Mouse (Mus musculus): ENCODE measurements around the gene Tnik. TPM values are rescaled to one million over a fixed set of nuclear protein-coding genes. Genes with fewer than 3 reads are reported as not detected.

Tnik gene
- polyA plus RNA-seq, 1 experiment from 2014 or later: 15.9 TPM

DNA sequence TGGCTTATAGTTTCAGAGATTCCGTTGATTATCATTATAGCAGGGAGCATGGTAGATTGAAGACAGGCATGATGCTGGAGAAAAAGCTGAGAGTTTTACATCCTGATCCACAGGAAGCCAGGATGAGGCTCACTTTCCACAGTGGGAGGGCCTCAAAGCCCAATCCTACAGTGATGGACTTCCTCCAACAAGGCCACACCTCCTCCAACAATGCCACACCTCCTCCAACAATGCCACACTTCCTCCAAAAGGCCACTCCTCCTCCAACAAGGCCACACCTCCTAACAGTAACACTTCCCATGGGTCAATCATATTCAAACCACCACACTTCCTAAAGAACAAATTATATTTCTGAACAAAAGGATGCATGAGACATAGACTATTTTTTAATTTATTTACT, 135.8 kb downstream of the Tnik start:
- DNase-seq (ENCODE audit: low spot score) (no peak), ATAC-seq (replicated peaks; ENCODE audit: insufficient number of reproducible peaks, low FRiP score, low TSS enrichment, low read depth) (no peak)
- WGBS: 71% methylated on average over 1 of the region's 1 CpGs

GRCm38 (mm10) chr3:28399593-28400216, 136.7 kb downstream of the Tnik start:
- DNase-seq (ENCODE audit: low spot score) (no peak), ATAC-seq (replicated peaks; ENCODE audit: insufficient number of reproducible peaks, low FRiP score, low TSS enrichment, low read depth) (no peak)
- no peaks in the 10 kb centered on the region for H3K9me3 ChIP-seq (replicated peaks; ENCODE audit: control insufficient read depth, low read length)
- no peak overlapping the region for H3K4me2 ChIP-seq (ENCODE audit: low read depth, low read length)
- no peaks in the 10 kb centered on the region for H3K27me3 ChIP-seq (ENCODE audit: control insufficient read depth, insufficient read depth, low read length)
- WGBS: 82% methylated on average over 9 of the region's 9 CpGs
- H3K27ac ChIP-seq (replicated peaks; ENCODE audit: low read depth, low read length): no peak overlapping the region
- no peaks in the 10 kb centered on the region for H3K4me1 ChIP-seq (ENCODE audit: control insufficient read depth, insufficient read depth, low read length)
- no peaks in the 10 kb centered on the region for H3K36me3 ChIP-seq (replicated peaks; ENCODE audit: control insufficient read depth, insufficient read depth, low read depth, low read length)
- H3K9ac ChIP-seq (replicated peaks; ENCODE audit: low read length): no peak overlapping the region
- no peak overlapping the region for H3K4me3 ChIP-seq (ENCODE audit: low read depth, low read length)

More for the DNA sequence above, 135.8 kb downstream of the Tnik start:
- H3K9ac ChIP-seq (replicated peaks; ENCODE audit: low read length): no peak overlapping the region
- H3K9me3 ChIP-seq (replicated peaks; ENCODE audit: control insufficient read depth, low read length): no peaks in the 10 kb centered on the region
- H3K4me1 ChIP-seq (ENCODE audit: control insufficient read depth, insufficient read depth, low read length): no peaks in the 10 kb centered on the region
- no peaks in the 10 kb centered on the region for H3K36me3 ChIP-seq (replicated peaks; ENCODE audit: control insufficient read depth, insufficient read depth, low read depth, low read length)
- no peak overlapping the region for H3K27ac ChIP-seq (replicated peaks; ENCODE audit: low read depth, low read length)
- no peaks in the 10 kb centered on the region for H3K27me3 ChIP-seq (ENCODE audit: control insufficient read depth, insufficient read depth, low read length)
- H3K4me3 ChIP-seq (ENCODE audit: low read depth, low read length): no peak overlapping the region
- H3K4me2 ChIP-seq (ENCODE audit: low read depth, low read length): no peak overlapping the region

- Histone ChIP-seq H3K4me2 (ENCODE audit: low read depth, low read length) (no peak overlapping the region), H3K36me3 (replicated peaks; ENCODE audit: control insufficient read depth, insufficient read depth, low read depth, low read length) (no peaks in the 10 kb centered on the region), H3K9ac (replicated peaks; ENCODE audit: low read length) (no peak overlapping the region), H3K27ac (replicated peaks; ENCODE audit: low read depth, low read length) (no peak overlapping the region), H3K9me3 (replicated peaks; ENCODE audit: control insufficient read depth, low read length) (no peaks in the 10 kb centered on the region), H3K27me3 (ENCODE audit: control insufficient read depth, insufficient read depth, low read length) (no peaks in the 10 kb centered on the region), H3K4me1 (ENCODE audit: control insufficient read depth, insufficient read depth, low read length) (no peaks in the 10 kb centered on the region), H3K4me3 (ENCODE audit: low read depth, low read length) (no peak overlapping the region)
- 80% methylated on average over 9 of the region's 9 CpGs for WGBS
- ATAC-seq (replicated peaks; ENCODE audit: insufficient number of reproducible peaks, low FRiP score, low TSS enrichment, low read depth) (no peak), DNase-seq (ENCODE audit: low spot score) (no peak)
These were observed 138.3 kb downstream of the Tnik start for GRCm38 (mm10) chr3:28401335-28401734.

GRCm38 (mm10) chr3:28402221-28402620, 139.2 kb downstream of the Tnik start:
- Histone ChIP-seq H3K9ac (replicated peaks; ENCODE audit: low read length) (no peak overlapping the region), H3K27me3 (ENCODE audit: control insufficient read depth, insufficient read depth, low read length) (no peaks in the 10 kb centered on the region), H3K9me3 (replicated peaks; ENCODE audit: control insufficient read depth, low read length) (no peaks in the 10 kb centered on the region), H3K36me3 (replicated peaks; ENCODE audit: control insufficient read depth, insufficient read depth, low read depth, low read length) (no peaks in the 10 kb centered on the region), H3K4me2 (ENCODE audit: low read depth, low read length) (no peak overlapping the region), H3K4me1 (ENCODE audit: control insufficient read depth, insufficient read depth, low read length) (no peaks in the 10 kb centered on the region), H3K27ac (replicated peaks; ENCODE audit: low read depth, low read length) (no peak overlapping the region), H3K4me3 (ENCODE audit: low read depth, low read length) (no peak overlapping the region)
- DNase-seq (ENCODE audit: low spot score): no peak
- ATAC-seq (replicated peaks; ENCODE audit: insufficient number of reproducible peaks, low FRiP score, low TSS enrichment, low read depth): no peak
- 64% methylated on average over 6 of the region's 6 CpGs for WGBS

DNA sequence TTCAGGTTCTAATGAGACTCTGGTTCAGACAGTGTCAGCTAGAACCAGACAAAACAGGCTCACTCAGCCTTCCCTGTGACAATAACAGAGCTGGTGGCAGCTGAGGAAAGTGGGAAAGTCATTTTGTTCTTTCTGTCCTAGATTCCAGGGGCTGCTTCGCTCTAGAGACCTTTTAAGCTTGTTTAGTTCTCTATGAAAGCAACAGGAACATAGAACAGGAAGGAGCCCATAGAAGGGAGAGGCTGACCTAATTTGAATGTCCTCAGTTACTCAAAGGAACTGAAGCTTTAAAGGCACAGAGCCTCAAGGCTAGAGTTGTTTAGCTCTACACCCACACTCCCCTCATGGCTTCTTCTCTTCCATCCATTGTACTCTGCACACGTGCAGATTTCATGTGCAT, 142.4 kb downstream of the Tnik start:
- H3K36me3 ChIP-seq (replicated peaks; ENCODE audit: control insufficient read depth, insufficient read depth, low read depth, low read length): no peaks in the 10 kb centered on the region
- no peaks in the 10 kb centered on the region for H3K27me3 ChIP-seq (ENCODE audit: control insufficient read depth, insufficient read depth, low read length)
- no peaks in the 10 kb centered on the region for H3K9me3 ChIP-seq (replicated peaks; ENCODE audit: control insufficient read depth, low read length)
- 75% methylated on average over 2 of the region's 2 CpGs for WGBS
- ATAC-seq (replicated peaks; ENCODE audit: insufficient number of reproducible peaks, low FRiP score, low TSS enrichment, low read depth): no peak
- no peak overlapping the region for H3K27ac ChIP-seq (replicated peaks; ENCODE audit: low read depth, low read length)
- H3K4me2 ChIP-seq (ENCODE audit: low read depth, low read length): no peak overlapping the region
- no peak overlapping the region for H3K9ac ChIP-seq (replicated peaks; ENCODE audit: low read length)
- no peaks in the 10 kb centered on the region for H3K4me1 ChIP-seq (ENCODE audit: control insufficient read depth, insufficient read depth, low read length)
- H3K4me3 ChIP-seq (ENCODE audit: low read depth, low read length): no peak overlapping the region
- no peak for DNase-seq (ENCODE audit: low spot score)

DNA sequence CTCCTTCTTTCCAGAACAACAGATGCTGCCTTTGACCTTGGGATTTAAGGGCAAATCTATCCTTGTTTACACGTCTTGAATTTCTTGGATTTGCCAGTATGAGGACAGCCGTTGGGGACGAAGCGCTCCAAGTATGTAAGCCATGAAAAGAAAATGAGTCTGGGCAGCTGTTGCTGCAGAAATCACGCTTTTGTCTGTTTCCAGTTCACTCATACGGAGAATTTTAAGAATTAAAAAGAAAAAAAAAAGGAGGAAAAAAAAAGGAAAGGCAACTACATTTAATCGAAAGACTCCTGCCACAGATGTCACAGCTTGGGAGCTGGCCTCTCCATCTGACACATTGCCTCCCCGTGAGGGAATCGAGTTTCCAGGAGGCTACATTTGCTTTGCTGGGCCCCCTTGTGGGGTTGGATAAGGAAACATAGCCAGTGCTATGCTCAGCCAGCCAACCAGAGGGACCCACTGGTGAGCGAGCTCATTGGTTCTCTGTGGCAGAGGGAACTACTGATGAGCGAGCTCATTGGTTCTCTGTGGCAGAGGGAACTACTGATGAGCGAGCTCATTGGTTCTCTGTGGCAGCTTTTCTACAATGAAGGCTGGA, 145.9 kb downstream of the Tnik start:
- peak; percentile 72 for DNase-seq (ENCODE audit: low spot score)
- H3K9me3 ChIP-seq (replicated peaks; ENCODE audit: control insufficient read depth, low read length): no peaks in the 10 kb centered on the region
- H3K4me2 ChIP-seq (ENCODE audit: low read depth, low read length): no peak overlapping the region
- H3K9ac ChIP-seq (replicated peaks; ENCODE audit: low read length): no peak overlapping the region
- no peaks in the 10 kb centered on the region for H3K27me3 ChIP-seq (ENCODE audit: control insufficient read depth, insufficient read depth, low read length)
- no peak overlapping the region for H3K4me3 ChIP-seq (ENCODE audit: low read depth, low read length)
- H3K36me3 ChIP-seq (replicated peaks; ENCODE audit: control insufficient read depth, insufficient read depth, low read depth, low read length): no peaks in the 10 kb centered on the region
- WGBS: 37% methylated on average over 12 of the region's 12 CpGs
- H3K27ac ChIP-seq (replicated peaks; ENCODE audit: low read depth, low read length): no peak overlapping the region
- peak; percentile 94 for ATAC-seq (replicated peaks; ENCODE audit: insufficient number of reproducible peaks, low FRiP score, low TSS enrichment, low read depth)
- no peaks in the 10 kb centered on the region for H3K4me1 ChIP-seq (ENCODE audit: control insufficient read depth, insufficient read depth, low read length)

DNA sequence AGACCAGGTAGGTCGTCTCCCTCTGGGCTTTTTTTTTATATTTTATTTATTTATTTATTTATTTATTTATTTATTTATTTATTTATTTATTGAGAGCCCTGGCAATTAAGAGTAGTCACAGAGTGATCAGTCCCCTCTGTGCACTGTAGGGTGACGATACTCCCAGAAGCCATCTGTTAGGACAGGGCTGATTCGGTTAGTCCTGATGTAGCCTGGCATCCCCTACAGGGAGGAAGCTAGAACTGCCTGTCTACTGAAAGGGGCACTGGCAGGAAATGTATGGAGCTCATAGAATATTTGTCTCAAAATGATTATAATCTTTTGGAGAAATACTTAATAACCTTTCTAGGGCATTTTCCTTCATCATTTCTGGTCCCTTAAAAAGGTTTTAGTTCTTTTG, 147.3 kb downstream of the Tnik start:
- Histone ChIP-seq H3K4me3 (ENCODE audit: low read depth, low read length) (no peak overlapping the region), H3K4me1 (ENCODE audit: control insufficient read depth, insufficient read depth, low read length) (no peaks in the 10 kb centered on the region), H3K27ac (replicated peaks; ENCODE audit: low read depth, low read length) (no peak overlapping the region), H3K9me3 (replicated peaks; ENCODE audit: control insufficient read depth, low read length) (no peaks in the 10 kb centered on the region), H3K9ac (replicated peaks; ENCODE audit: low read length) (no peak overlapping the region), H3K27me3 (ENCODE audit: control insufficient read depth, insufficient read depth, low read length) (no peaks in the 10 kb centered on the region), H3K4me2 (ENCODE audit: low read depth, low read length) (no peak overlapping the region), H3K36me3 (replicated peaks; ENCODE audit: control insufficient read depth, insufficient read depth, low read depth, low read length) (no peaks in the 10 kb centered on the region)
- WGBS: 78% methylated on average over 3 of the region's 3 CpGs
- DNase-seq (ENCODE audit: low spot score) (peak; percentile 11), ATAC-seq (replicated peaks; ENCODE audit: insufficient number of reproducible peaks, low FRiP score, low TSS enrichment, low read depth) (no peak)

DNA sequence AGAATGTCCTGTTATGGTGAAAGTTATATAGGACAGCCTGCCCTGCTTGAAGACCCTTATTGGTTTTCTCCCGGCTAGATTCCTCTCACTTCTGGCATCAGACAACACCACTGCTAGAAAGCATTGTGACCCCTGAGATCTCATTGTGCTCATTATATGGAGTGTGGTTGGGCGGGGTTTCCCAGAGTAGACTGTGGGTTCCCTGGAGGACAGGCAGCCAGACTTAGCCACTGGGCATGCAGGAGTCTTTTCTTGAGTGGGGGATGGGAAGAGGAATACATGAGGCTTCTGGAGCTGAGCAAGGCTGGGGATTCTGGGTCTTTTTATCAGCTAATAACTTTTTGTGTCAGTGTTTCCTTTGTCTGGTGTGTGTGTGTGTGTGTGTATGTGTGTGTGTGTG, 153.0 kb downstream of the Tnik start:
- 33% methylated on average over 2 of the region's 2 CpGs for WGBS
- H3K4me3 ChIP-seq (ENCODE audit: low read depth, low read length): no peak overlapping the region
- no peak overlapping the region for H3K27ac ChIP-seq (replicated peaks; ENCODE audit: low read depth, low read length)
- no peaks in the 10 kb centered on the region for H3K36me3 ChIP-seq (replicated peaks; ENCODE audit: control insufficient read depth, insufficient read depth, low read depth, low read length)
- ATAC-seq (replicated peaks; ENCODE audit: insufficient number of reproducible peaks, low FRiP score, low TSS enrichment, low read depth): no peak; the same call in 1 of the 2 replicates
- no peak overlapping the region for H3K4me2 ChIP-seq (ENCODE audit: low read depth, low read length)
- H3K27me3 ChIP-seq (ENCODE audit: control insufficient read depth, insufficient read depth, low read length): no peaks in the 10 kb centered on the region
- H3K4me1 ChIP-seq (ENCODE audit: control insufficient read depth, insufficient read depth, low read length): no peaks in the 10 kb centered on the region
- H3K9me3 ChIP-seq (replicated peaks; ENCODE audit: control insufficient read depth, low read length): no peaks in the 10 kb centered on the region
- peak; percentile 50 for DNase-seq (ENCODE audit: low spot score)
- no peak overlapping the region for H3K9ac ChIP-seq (replicated peaks; ENCODE audit: low read length)

All from embryonic facial prominence, embryonic 11.5 days (tissue).